21 mouse cellular contexts compared by ENCODE assay signal in genomic region chr3:39069011-39069410, GRCm38 (mm10).
DNase-seq lines count a peak whose midpoint lies in the region; ATAC-seq and TF ChIP-seq lines count a peak whose summit lies in the region.
"Had no signal": no experiment of that assay in that cellular context is flagged by ENCODE, and none has a peak within 500 bp of the region (broad histone marks: within the 10 kb centered on the region; RNA-seq: fewer than 3 reads in every experiment).

No protein-coding gene starts in this region.

- intact Hi-C loops in heart, postnatal 36 days (cut with DNase I) = no loop called here

- no peaks in the 10 kb centered on the region for H3K27me3 ChIP-seq in forebrain, postnatal 0 days (ENCODE audit: insufficient read depth, low read length)
- no peaks in the 10 kb centered on the region for H3K27me3 ChIP-seq in forebrain, embryonic 16.5 days (replicated peaks; ENCODE audit: control insufficient read depth, insufficient read depth, low read length)
- H3K27me3 ChIP-seq: embryonic facial prominence, embryonic 12.5 days; forebrain, embryonic 12.5 days; heart, embryonic 13.5 days; hindbrain, embryonic 12.5 days; Patski had no signal

- H3K36me3 ChIP-seq in forebrain, postnatal 0 days (ENCODE audit: insufficient read depth) = no peaks in the 10 kb centered on the region
- no peaks in the 10 kb centered on the region for H3K36me3 ChIP-seq in forebrain, embryonic 16.5 days (ENCODE audit: control insufficient read depth, insufficient read depth)
- H3K36me3 ChIP-seq: embryonic facial prominence, embryonic 12.5 days; forebrain, embryonic 12.5 days; heart, embryonic 13.5 days; hindbrain, embryonic 12.5 days had no signal

- H3K27ac ChIP-seq in forebrain, postnatal 0 days (ENCODE audit: low read depth, low read length) = no peak overlapping the region
- no peak overlapping the region for H3K27ac ChIP-seq in forebrain, embryonic 16.5 days (ENCODE audit: low read length)
- H3K27ac ChIP-seq: embryonic facial prominence, embryonic 12.5 days; forebrain, embryonic 12.5 days; gastrocnemius, adult 2 months; heart, embryonic 13.5 days; hindbrain, embryonic 12.5 days had no signal

- H3K4me3 ChIP-seq in forebrain, postnatal 0 days (ENCODE audit: low read depth, low read length) = no peak overlapping the region
- H3K4me3 ChIP-seq in forebrain, embryonic 16.5 days (replicated peaks; ENCODE audit: low read length) = no peak overlapping the region
- H3K4me3 ChIP-seq: embryonic facial prominence, embryonic 12.5 days; forebrain, embryonic 12.5 days; gastrocnemius, adult 2 months; heart, embryonic 13.5 days; hindbrain, embryonic 12.5 days had no signal

- peak; percentile 35 for DNase-seq in forebrain, postnatal 0 days
- DNase-seq in adipocyte (ENCODE audit: low spot score) = peak; percentile 39
- DNase-seq in layer of hippocampus, adult 8-10 months (ENCODE audit: low spot score in 2 of 2) = peak; percentile 30 to 43
- DNase-seq in kidney, adult 8-10 months = no peak
- no peak for DNase-seq in urinary bladder, adult 2 months (ENCODE audit: low spot score)
- DNase-seq in heart, postnatal 36 days = no peak
- DNase-seq: adrenal gland, adult 2 months; cerebellum, adult 11-12 months; cerebellum, adult 9-11 months; gastrocnemius, adult 2 months; gastrocnemius, postnatal 25 days; heart, postnatal 4 days had no signal

- no peaks in the 10 kb centered on the region for H3K9me3 ChIP-seq in forebrain, postnatal 0 days (ENCODE audit: low read length)
- H3K9me3 ChIP-seq in forebrain, embryonic 16.5 days (ENCODE audit: control insufficient read depth, low read length) = no peaks in the 10 kb centered on the region
- H3K9me3 ChIP-seq: embryonic facial prominence, embryonic 12.5 days; forebrain, embryonic 12.5 days; heart, embryonic 13.5 days; hindbrain, embryonic 12.5 days had no signal

- H3K4me2 ChIP-seq in forebrain, postnatal 0 days (ENCODE audit: low read depth) = no peak overlapping the region
- no peak overlapping the region for H3K4me2 ChIP-seq in forebrain, embryonic 16.5 days (ENCODE audit: low read length)
- H3K4me2 ChIP-seq: embryonic facial prominence, embryonic 12.5 days; forebrain, embryonic 12.5 days; heart, embryonic 13.5 days; hindbrain, embryonic 12.5 days had no signal

- no peak overlapping the region for H3K9ac ChIP-seq in forebrain, postnatal 0 days
- H3K9ac ChIP-seq in forebrain, embryonic 16.5 days (replicated peaks; ENCODE audit: low read depth, low read length) = no peak overlapping the region
- H3K9ac ChIP-seq: embryonic facial prominence, embryonic 12.5 days; forebrain, embryonic 12.5 days; heart, embryonic 13.5 days; hindbrain, embryonic 12.5 days had no signal

- H3K4me1 ChIP-seq in forebrain, postnatal 0 days (ENCODE audit: insufficient read depth) = no peaks in the 10 kb centered on the region
- H3K4me1 ChIP-seq in forebrain, embryonic 16.5 days (replicated peaks; ENCODE audit: control insufficient read depth, insufficient read depth, low read length) = no peaks in the 10 kb centered on the region
- H3K4me1 ChIP-seq: embryonic facial prominence, embryonic 12.5 days; forebrain, embryonic 12.5 days; heart, embryonic 13.5 days; hindbrain, embryonic 12.5 days had no signal

- no peak; the same call in 1 of the 2 replicates for ATAC-seq in forebrain, postnatal 0 days
- no peak for ATAC-seq in forebrain, embryonic 16.5 days
- ATAC-seq: activated CD4-positive, CD25-positive, alpha-beta regulatory T cell, adult 4 months; hindbrain, embryonic 16.5 days; inflammation-experienced regulatory T-cells, adult 6 months; Patski had no signal

- no peak for TF ChIP-seq CTCF in forebrain, postnatal 0 days (IDR thresholded peaks at IDR 0.05; ENCODE audit: low read depth)

Comparison
In these comparisons a context has a peak if more than half of its experiments do, and no peak if none do; other contexts are left out.
1. DNase-seq: peak in forebrain, postnatal 0 days (single experiment), adipocyte (single experiment) and layer of hippocampus, adult 8-10 months (2 of 2); none in kidney, adult 8-10 months (0 of 2), urinary bladder, adult 2 months (single experiment) and heart, postnatal 36 days (0 of 2).